Mouse (Mus musculus) lung, adult 2 months (tissue): ENCODE results near the gene Adrm1. TPM values are rescaled to one million over a fixed set of nuclear protein-coding genes. Genes with fewer than 3 reads are reported as not detected.

Source experiments
- DNase-seq: peaks from one replicate; pipeline ENCODE4 v3.0.0; 2022
- H3K4me1 ChIP-seq: fragments of 200-500 bp; 2 replicates; pipeline ENCODE4 v1.6.1; 2011; ENCODE audit warnings: low read length; ENCODE audit not compliant: control insufficient read depth, insufficient read depth
- H3K4me3 ChIP-seq: fragments of 200-500 bp; replicated peaks from 2 replicates; pipeline ENCODE3; 2011; ENCODE audit warnings: low read depth, mild to moderate bottlenecking, control low read depth, low read length; ENCODE audit errors: extremely low read depth
- CTCF ChIP-seq: fragments of 200-500 bp; IDR thresholded peaks from 2 replicates; pipeline ENCODE4 v1.5.1; 2011; ENCODE audit warnings: mild to moderate bottlenecking, low read length, control low read depth; ENCODE audit not compliant: insufficient read depth
- POLR2A ChIP-seq: fragments of 200-500 bp; IDR thresholded peaks from 2 replicates; pipeline ENCODE4 v1.6.1; 2011; ENCODE audit warnings: low read depth, mild to moderate bottlenecking, control low read depth, low read length, borderline replicate concordance; ENCODE audit errors: extremely low read depth
- WGBS: fragments of 180-500 bp; shearing (Covaris S2); methylation state at CpG from one replicate; pipeline ENCODE4 v1.1.7; 2018; 5-methylcytosine and 5-hydroxymethylcytosine counted together
- polyA plus RNA-seq: library from polyadenylated mRNA; depleted of rRNA; stranded (reverse); fragments of >200 nt; gene quantifications from 2 replicates; pipeline ENCODE4 v1.2.3, GENCODE M21; 2012

Adrm1 gene
- polyA plus RNA-seq, 1 experiment = 108 TPM

GRCm38 (mm10) chr2:180215011-180215461 is 43.8 kb downstream of the Adrm1 start:
- DNase-seq = no peak
- WGBS = 39% methylated on average over 8 of the region's 8 CpGs
- TF ChIP-seq POLR2A (no peak), CTCF (no peak)
- Histone ChIP-seq H3K4me3 (no peak overlapping the region), H3K4me1 (peaks cover 55% of the 10 kb centered on the region)

GRCm38 (mm10) chr2:180215951-180216350 is 44.7 kb downstream of the Adrm1 start:
- TF ChIP-seq CTCF (no peak), POLR2A (no peak)
- H3K4me3 ChIP-seq = no peak overlapping the region
- peak; percentile 56 for DNase-seq
- 13% methylated on average over 6 of the region's 6 CpGs for WGBS
- peaks cover 61% of the 10 kb centered on the region for H3K4me1 ChIP-seq

DNA sequence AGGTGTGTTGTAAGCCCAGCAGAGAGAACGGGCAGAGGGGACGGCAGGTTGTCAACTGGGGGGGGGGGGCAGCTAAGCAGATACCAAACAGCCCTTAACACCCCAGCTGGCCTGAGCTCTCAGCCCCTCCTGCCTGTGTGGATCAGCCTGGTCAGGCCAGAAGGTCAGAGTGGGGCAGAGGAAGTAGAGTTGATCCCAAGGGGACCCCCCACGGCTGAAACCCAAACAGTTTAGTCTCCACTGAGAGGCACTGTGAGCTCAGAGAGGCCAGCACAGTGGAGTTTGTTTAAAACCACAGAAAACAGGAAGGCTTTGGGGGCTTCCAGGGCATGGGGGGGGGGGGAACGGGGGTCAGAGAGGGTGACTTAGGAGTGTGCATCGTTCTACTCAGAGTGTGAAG is 45.6 kb downstream of the Adrm1 start:
- no peak for TF ChIP-seq CTCF
- no peak for TF ChIP-seq POLR2A
- no peak overlapping the region for H3K4me3 ChIP-seq
- whole genome bisulfite sequencing = 23% methylated on average over 5 of the region's 5 CpGs
- peaks cover 68% of the 10 kb centered on the region for H3K4me1 ChIP-seq
- no peak for DNase-seq

- peak; percentile 82 for DNase-seq
- no peak for TF ChIP-seq CTCF
- TF ChIP-seq POLR2A = no peak
- Histone ChIP-seq H3K4me1 (peaks cover 74% of the 10 kb centered on the region), H3K4me3 (no peak overlapping the region)
- WGBS = 33% methylated on average over 8 of the region's 8 CpGs
Observed at GRCm38 (mm10) chr2:180217587-180217986, 46.3 kb downstream of the Adrm1 start.

DNA sequence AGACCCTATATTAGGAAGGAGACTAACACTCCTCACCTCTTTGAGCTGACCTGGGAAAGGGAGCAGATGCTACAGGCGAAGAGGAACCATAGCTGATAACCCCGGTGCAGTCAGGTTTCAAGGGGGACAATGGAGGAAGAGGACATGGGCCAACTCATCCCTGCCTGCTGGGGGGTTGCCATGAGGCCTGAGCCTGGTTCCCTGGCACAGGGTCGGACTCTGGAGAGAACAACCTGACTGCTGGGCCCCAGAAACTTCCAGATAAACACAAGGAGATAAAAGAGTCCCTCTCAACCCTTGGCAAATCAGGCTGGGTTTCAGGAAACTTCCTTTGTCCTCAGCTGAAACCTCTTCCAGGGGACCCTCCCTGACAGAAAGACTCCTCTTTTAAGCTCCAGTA is 47.0 kb downstream of the Adrm1 start:
- DNase-seq = no peak

DNA sequence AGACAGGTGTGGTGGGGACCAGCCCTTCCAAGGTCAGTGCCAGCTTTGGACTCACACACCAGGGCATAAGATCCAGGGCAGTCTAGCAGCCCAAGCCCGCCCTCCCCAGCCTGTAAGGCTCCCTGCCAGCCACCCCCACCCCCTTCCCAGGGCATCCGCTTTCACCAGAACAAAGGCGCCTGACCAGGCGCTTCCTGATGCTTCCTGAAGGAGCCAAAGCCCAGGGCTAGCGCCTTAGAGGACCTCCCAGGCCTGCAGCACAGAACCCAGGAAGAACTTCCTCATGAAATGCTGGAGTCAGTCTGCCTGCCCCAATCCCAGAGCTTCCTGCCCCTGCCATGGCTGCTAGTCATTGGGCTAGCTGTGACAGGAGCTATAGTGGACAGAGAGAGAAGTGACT is 47.4 kb downstream of the Adrm1 start:
- DNase-seq = peak; percentile 49
- no peak overlapping the region for H3K4me3 ChIP-seq
- 16% methylated on average over 5 of the region's 5 CpGs for WGBS
- TF ChIP-seq CTCF (no peak), POLR2A (no peak)
- peaks cover 85% of the 10 kb centered on the region for H3K4me1 ChIP-seq

More for the DNA sequence above, 47.0 kb downstream of the Adrm1 start:
- TF ChIP-seq POLR2A (no peak), CTCF (no peak)
- H3K4me3 ChIP-seq = no peak overlapping the region
- peaks cover 81% of the 10 kb centered on the region for H3K4me1 ChIP-seq
- WGBS = 32% methylated on average over 3 of the region's 3 CpGs

DNA sequence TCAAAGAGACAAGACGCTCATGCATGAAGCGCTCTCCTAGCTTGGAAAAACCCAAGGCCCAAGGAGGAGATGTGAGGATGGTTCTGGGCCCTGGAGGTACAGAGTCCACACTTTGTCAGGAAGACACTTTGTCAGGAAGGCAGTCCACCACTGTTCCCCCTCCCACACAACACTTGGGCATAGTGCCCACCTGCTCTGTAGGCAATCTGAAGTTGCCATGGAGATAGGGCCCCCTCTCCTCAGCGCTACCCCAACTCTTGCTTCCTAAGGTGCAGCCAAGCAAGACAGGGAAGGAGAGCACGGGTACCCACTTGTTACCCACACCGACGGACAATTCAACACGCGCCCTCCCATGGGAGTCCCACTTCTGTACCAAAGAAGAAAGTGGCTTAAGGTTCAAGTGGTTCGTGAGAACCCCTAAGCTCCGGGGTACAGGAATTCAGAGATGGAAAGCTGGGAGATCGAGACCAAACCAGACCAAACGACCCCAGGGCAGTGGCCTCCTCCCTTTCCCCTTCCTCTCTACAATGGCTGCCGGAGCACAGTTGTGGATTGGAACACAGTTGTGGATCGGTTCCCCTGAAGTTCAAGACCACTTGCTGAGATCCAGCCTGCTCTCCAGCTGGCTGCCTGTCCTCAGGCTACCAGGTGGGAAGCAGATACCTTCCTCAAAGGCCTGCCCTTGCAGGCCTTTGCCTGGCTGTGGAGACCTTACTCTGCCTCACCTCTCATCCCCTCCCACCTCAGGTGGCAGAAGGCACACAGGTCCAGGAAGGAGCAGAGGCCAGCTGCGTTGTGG is 48.1 kb downstream of the Adrm1 start:
- 68% methylated on average over 15 of the region's 15 CpGs for WGBS
- TF ChIP-seq POLR2A = no peak
- TF ChIP-seq CTCF = no peak
- Histone ChIP-seq H3K4me1 (peaks cover 82% of the 10 kb centered on the region), H3K4me3 (no peak overlapping the region)
- DNase-seq = no peak

- peaks cover 76% of the 10 kb centered on the region for H3K4me1 ChIP-seq
- H3K4me3 ChIP-seq = no peak overlapping the region
- WGBS = 56% methylated on average over 9 of the region's 9 CpGs
- TF ChIP-seq CTCF (no peak), POLR2A (no peak)
- peak; percentile 50 for DNase-seq
Observed at GRCm38 (mm10) chr2:180220165-180220564, 48.9 kb downstream of the Adrm1 start.

GRCm38 (mm10) chr2:180221051-180221450 is 49.8 kb downstream of the Adrm1 start:
- 28% methylated on average over 9 of the region's 9 CpGs for WGBS
- Histone ChIP-seq H3K4me1 (peaks cover 67% of the 10 kb centered on the region), H3K4me3 (no peak overlapping the region)
- no peak for DNase-seq
- TF ChIP-seq CTCF (no peak), POLR2A (no peak)

DNA sequence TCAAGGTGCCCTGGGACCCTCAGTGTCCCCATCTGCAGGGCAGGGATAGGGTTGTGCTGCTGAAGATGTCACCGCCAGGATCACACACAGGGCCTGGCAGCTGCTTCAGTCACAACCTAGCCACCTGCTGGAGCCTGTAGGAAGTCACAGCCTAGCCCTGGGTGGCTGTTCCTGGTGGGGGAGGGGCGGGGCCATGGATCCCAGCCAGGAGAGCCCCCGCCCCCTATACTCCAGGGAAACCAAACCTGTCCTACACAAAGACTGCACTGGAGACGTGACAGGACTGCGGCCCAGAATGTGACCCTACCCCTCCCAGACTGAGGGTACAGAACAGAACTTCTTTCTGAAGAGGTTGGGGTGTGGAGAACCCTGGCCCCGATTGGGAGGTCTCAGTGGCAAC is 51.0 kb downstream of the Adrm1 start:
- H3K4me3 ChIP-seq = no peak overlapping the region
- DNase-seq = peak; percentile 57
- 33% methylated on average over 6 of the region's 6 CpGs for WGBS
- H3K4me1 ChIP-seq = peaks cover 56% of the 10 kb centered on the region
- TF ChIP-seq POLR2A (no peak), CTCF (0 out of 2 replicates have a peak, but pooled peaks have one; percentile 2)

DNA sequence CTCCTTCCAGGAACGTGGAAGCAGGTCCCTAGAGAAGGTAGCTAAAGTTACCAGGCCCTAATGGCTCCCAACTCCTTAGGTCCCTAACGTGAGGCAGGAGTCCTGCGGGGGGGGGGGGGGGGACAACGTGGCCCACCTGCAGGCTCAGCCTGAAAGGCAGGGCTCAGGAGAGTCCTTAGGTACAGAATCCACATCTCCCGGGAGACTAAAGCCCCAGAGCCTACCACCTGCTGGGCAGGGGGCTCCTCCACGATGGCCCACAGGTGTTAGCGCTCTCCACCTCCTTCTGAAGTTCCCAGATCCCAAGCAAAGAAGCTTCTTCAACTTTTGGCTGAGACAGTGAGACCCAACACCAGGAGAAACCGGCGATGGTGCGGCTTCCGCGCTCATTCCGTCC is 53.4 kb downstream of the Adrm1 start:
- WGBS = 8% methylated on average over 13 of the region's 13 CpGs
- TF ChIP-seq POLR2A (0 out of 2 replicates have a peak, but pooled peaks have one; percentile 14), CTCF (no peak)
- Histone ChIP-seq H3K4me1 (peaks cover 42% of the 10 kb centered on the region), H3K4me3 (peak overlapping the region; percentile 88)
- no peak for DNase-seq
